Mouse (Mus musculus) left cerebral cortex, adult 2 months (tissue): ENCODE results near the gene Fam92b. TPM values are rescaled to one million over a fixed set of nuclear protein-coding genes. Genes with fewer than 3 reads are reported as not detected.

Source experiments
- DNase-seq, 2 experiments: peaks; one replicate each; pipeline ENCODE4 v3.0.0; 2021 to 2022; ENCODE audit warnings: low spot score in 2 of 2, mixed read lengths in 1 of 2; ENCODE audit errors: extremely low spot score in 1 of 2
- H3K27ac ChIP-seq: fragments of 200-600 bp; 2 replicates; pipeline ENCODE4 v1.8.1; 2022
- H3K4me3 ChIP-seq: fragments of 200-600 bp; 2 replicates; pipeline ENCODE4 v1.8.1; 2022
- CTCF ChIP-seq: fragments of 200-600 bp; IDR thresholded peaks from 2 replicates; pipeline ENCODE4 v1.8.1; 2022; ENCODE audit warnings: antibody characterized with exemption, mild to moderate bottlenecking, moderate library complexity
- intact Hi-C: fragments of 180-260 bp; cut with DNase I; formaldehyde crosslinking; loops from one replicate; pipeline ENCODE4 v1.15.1; 2025
- total RNA-seq, 2 experiments: library from RNA; stranded (reverse); gene quantifications; 2 replicates each; pipeline ENCODE4 v1.2.3; 2021

Gene Fam92b
- total RNA-seq, 2 experiments from 2014 or later: 0.68 to 1.0 TPM

GRCm38 (mm10) chr8:120143911-120144651 is 33.2 kb downstream of the Fam92b start:
- no peak for TF ChIP-seq CTCF
- peak; percentile 51 to 60 for DNase-seq
- H3K27ac ChIP-seq: peak overlapping the region; percentile 83
- H3K4me3 ChIP-seq: no peak overlapping the region
- intact Hi-C loops: loop anchor here (5.0 kb wide), 1 partner anchor 192 kb away; no protein-coding TSS in a partner anchor

GRCm38 (mm10) chr8:120140769-120141168 is 36.5 kb downstream of the Fam92b start:
- Histone ChIP-seq H3K4me3 (no peak overlapping the region), H3K27ac (peak overlapping the region; percentile 21; the same call in 1 of the 2 replicates)
- no peak for DNase-seq
- intact Hi-C loops: loop anchor here (2.0 to 5.0 kb wide), 2 partner anchors 26 to 188 kb away; partner anchors contain the start of gene 6430548M08Rik
- no peak for TF ChIP-seq CTCF

- TF ChIP-seq CTCF: no peak
- H3K4me3 ChIP-seq: no peak overlapping the region
- intact Hi-C loops: no loop called here
Observed at GRCm38 (mm10) chr8:120138958-120139357, 38.3 kb downstream of the Fam92b start.

GRCm38 (mm10) chr8:120136618-120137017 is 40.6 kb downstream of the Fam92b start:
- Histone ChIP-seq H3K27ac (peak overlapping the region; percentile 61), H3K4me3 (no peak overlapping the region)
- TF ChIP-seq CTCF: peak; percentile 48
- intact Hi-C loops: no loop called here
- DNase-seq: peak; percentile 60 to 75

More at GRCm38 (mm10) chr8:120138958-120139357, 38.3 kb downstream of the Fam92b start:
- DNase-seq: no peak
- H3K27ac ChIP-seq: no peak overlapping the region

GRCm38 (mm10) chr8:120135687-120136086 is 41.6 kb downstream of the Fam92b start:
- DNase-seq: no peak
- peak overlapping the region; percentile 61; the same call in 1 of the 2 replicates for H3K27ac ChIP-seq
- intact Hi-C loops: no loop called here
- no peak overlapping the region for H3K4me3 ChIP-seq
- TF ChIP-seq CTCF: no peak

- Histone ChIP-seq H3K4me3 (no peak overlapping the region), H3K27ac (no peak overlapping the region)
- no peak; the same call in 1 of the 2 replicates for TF ChIP-seq CTCF
- intact Hi-C loops: no loop called here
- no peak for DNase-seq
Observed at GRCm38 (mm10) chr8:120133169-120133568, 44.1 kb downstream of the Fam92b start.

GRCm38 (mm10) chr8:120131158-120131557 is 46.1 kb downstream of the Fam92b start:
- Histone ChIP-seq H3K4me3 (no peak overlapping the region), H3K27ac (no peak overlapping the region)
- intact Hi-C loops: no loop called here
- DNase-seq: no peak
- TF ChIP-seq CTCF: no peak

GRCm38 (mm10) chr8:120129547-120129946 is 47.7 kb downstream of the Fam92b start:
- DNase-seq: no peak
- Histone ChIP-seq H3K27ac (no peak overlapping the region), H3K4me3 (no peak overlapping the region)
- intact Hi-C loops: no loop called here
- TF ChIP-seq CTCF: no peak

- no peak for TF ChIP-seq CTCF
- Histone ChIP-seq H3K27ac (no peak overlapping the region), H3K4me3 (no peak overlapping the region)
- no peak for DNase-seq
- intact Hi-C loops: no loop called here
Observed at GRCm38 (mm10) chr8:120126357-120127161, 50.7 kb downstream of the Fam92b start.

GRCm38 (mm10) chr8:120124836-120125389 is 52.4 kb downstream of the Fam92b start:
- no peak for TF ChIP-seq CTCF
- no peak for DNase-seq
- intact Hi-C loops: no loop called here
- H3K27ac ChIP-seq: no peak overlapping the region
- no peak overlapping the region for H3K4me3 ChIP-seq

- H3K27ac ChIP-seq: 0 out of 2 replicates have a peak overlapping the region, but pooled peaks have one; percentile 26
Observed at GRCm38 (mm10) chr8:120124261-120124660, 53.0 kb downstream of the Fam92b start.

GRCm38 (mm10) chr8:120120951-120121350 is 56.3 kb downstream of the Fam92b start:
- no peak for DNase-seq
- H3K4me3 ChIP-seq: no peak overlapping the region
- no peak for TF ChIP-seq CTCF
- intact Hi-C loops: no loop called here
- no peak overlapping the region for H3K27ac ChIP-seq

More at GRCm38 (mm10) chr8:120124261-120124660, 53.0 kb downstream of the Fam92b start:
- intact Hi-C loops: no loop called here
- no peak for DNase-seq
- no peak for TF ChIP-seq CTCF
- H3K4me3 ChIP-seq: no peak overlapping the region
